Mouse (Mus musculus) kidney, postnatal 10 days (tissue): ENCODE results near the gene Cacnb2.

Experiments
- DNase-seq: peaks from one replicate; pipeline ENCODE4 v3.0.0; 2021; ENCODE audit warnings: mixed read lengths

Cacnb2 gene

DNA sequence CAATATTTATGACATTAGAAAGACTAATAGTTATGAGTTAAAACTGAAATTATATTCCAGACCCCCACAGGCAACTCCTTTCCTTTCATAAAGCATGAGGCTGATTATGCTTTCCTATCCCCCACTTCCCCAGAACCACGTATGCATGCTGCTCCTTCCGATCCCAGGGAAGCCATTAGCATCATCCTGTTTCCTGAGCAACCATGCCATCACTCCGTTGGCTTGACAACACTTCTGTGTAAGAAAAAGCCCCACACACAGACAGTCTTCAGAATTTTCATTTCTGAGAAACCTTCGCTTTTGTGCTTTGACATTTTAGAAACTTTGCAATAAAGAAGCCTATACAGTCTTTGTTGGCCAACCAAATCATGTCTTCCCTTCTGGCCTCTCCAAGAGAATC, 393.1 kb downstream of the Cacnb2 start:
- DNase-seq: no peak

GRCm38 (mm10) chr2:14997836-14998235, 394.9 kb downstream of the Cacnb2 start:
- no peak for DNase-seq

GRCm38 (mm10) chr2:15007531-15007930, 404.6 kb downstream of the Cacnb2 start:
- no peak for DNase-seq

DNA sequence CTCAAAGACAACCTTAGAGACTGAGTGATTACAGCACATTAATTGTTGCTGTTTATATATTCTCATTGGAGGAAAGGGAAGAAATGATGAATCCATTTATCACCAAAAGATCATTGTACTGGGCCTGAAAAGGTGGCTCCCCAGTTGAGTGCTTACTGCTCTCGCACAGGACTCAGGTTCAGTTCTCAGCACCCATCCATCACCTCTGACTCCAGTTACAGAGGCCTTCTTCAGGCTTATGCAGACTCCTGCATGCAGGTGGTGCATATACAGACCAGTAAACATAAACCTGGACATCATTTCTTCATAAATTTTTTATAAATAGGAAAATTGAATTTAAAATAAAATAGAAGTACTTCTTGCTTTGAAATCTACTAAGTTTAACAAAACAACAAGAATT, 405.2 kb downstream of the Cacnb2 start:
- DNase-seq: no peak

GRCm38 (mm10) chr2:15026817-15027216, 423.9 kb downstream of the Cacnb2 start:
- DNase-seq: no peak

- no peak for DNase-seq
Observed at GRCm38 (mm10) chr2:15027816-15028215, 424.9 kb downstream of the Cacnb2 start.
